Mouse (Mus musculus) left cerebral cortex, adult 6 months (tissue): Measurements from ENCODE around the gene Olfr1174-ps. TPM values are rescaled to one million over a fixed set of nuclear protein-coding genes. Genes with fewer than 3 reads are reported as not detected.

ENCODE experiments used
- long read RNA-seq, 2 experiments: library from polyadenylated mRNA; unstranded; transcript quantifications; one replicate each; pipeline ENCODE4 v2.0.0; 2019 to 2020
- polyA plus RNA-seq: library from polyadenylated mRNA; unstranded; fragments of <200 nt; fragmentation: Nextera tagmentation; gene quantifications from 2 replicates; pipeline ENCODE4 v1.2.3, GENCODE M21; 2021

Gene Olfr1174-ps
- polyA plus RNA-seq = not detected in 2 replicates
- long read RNA-seq, experiment 1 = 0 reads
- long read RNA-seq, experiment 2 = 0 reads

DNA sequence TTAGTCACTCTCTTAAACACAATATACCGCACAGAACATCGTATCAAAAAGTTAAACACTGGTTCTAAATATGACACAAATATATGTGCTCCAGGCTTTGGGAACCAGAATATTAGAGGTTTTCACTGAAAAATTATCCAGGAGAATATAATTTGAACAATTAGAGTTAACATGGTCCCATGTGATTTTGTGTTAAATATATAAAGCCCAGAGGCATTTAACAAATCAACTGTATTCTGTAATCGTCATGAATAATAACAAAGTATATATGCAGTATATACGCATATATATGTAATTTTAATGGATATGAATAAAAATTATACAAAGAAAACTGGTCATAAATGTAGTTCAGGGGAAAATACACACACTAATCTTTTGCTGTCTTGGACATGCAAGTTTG is at the start of gene Olfr1174-ps:
Olfr1174-ps (minus strand) TSS at position 101 of the 400 bp plus-strand sequence.

DNA sequence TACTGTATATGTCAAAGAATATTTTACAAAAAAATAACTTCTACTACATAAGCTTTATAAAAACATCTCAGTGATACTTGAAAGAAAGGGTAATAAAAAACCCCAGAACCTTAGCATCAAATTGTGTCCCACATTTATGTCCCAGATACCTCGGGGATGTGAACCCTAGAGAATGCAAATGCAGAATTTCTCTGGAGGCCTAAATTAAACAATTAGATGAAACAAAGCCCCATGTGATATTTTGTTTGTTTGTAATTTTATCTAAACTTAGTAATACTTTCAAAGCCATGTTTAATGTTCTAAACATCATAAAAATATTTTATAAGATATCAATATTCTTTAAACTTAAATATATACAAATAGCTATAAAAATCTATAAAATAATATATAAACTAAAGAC is 31.5 kb upstream of the Olfr1174-ps start, which contains the start of gene Olfr1177-ps:
Olfr1177-ps (minus strand) TSS at position 101 of the 400 bp plus-strand sequence.

GRCm38 (mm10) chr2:88336421-88336820 is 21.5 kb upstream of the Olfr1174-ps start, which contains the start of gene Olfr1176:
Gene Olfr1176, plus strand, starts transcription at chr2:88336721.

GRCm38 (mm10) chr2:88327115-88327514 is 12.2 kb upstream of the Olfr1174-ps start, which contains the start of gene Olfr1175-ps:
Gene Olfr1175-ps, minus strand, starts transcription at chr2:88327215.

GRCm38 (mm10) chr2:88279775-88280174 is 35.2 kb downstream of the Olfr1174-ps start, which contains the start of gene Olfr1173:
Gene Olfr1173, minus strand, starts transcription at chr2:88279875.

Other genes with a start within 250 kb of the Olfr1174-ps start
- not detected in 2 replicates for gene Olfr1163, start 243.3 kb downstream of the Olfr1174-ps start, polyA plus RNA-seq
- not detected in 2 replicates for gene Olfr1164, start 221.2 kb downstream of the Olfr1174-ps start, polyA plus RNA-seq
- not detected in 2 replicates for gene Olfr1166, start 186.9 kb downstream of the Olfr1174-ps start, polyA plus RNA-seq
- gene Olfr1167, start 159.9 kb downstream of the Olfr1174-ps start, polyA plus RNA-seq = not detected in 2 replicates
- gene Olfr1168, start 133.3 kb downstream of the Olfr1174-ps start, polyA plus RNA-seq = not detected in 2 replicates
- gene Olfr1170, start 86.8 kb downstream of the Olfr1174-ps start, polyA plus RNA-seq = not detected in 2 replicates
- not detected in 2 replicates for gene Olfr1173, start 35.3 kb downstream of the Olfr1174-ps start, polyA plus RNA-seq
- gene Olfr1175-ps, start 12.1 kb upstream of the Olfr1174-ps start, polyA plus RNA-seq = not detected in 2 replicates
- gene Olfr1176, start 21.6 kb upstream of the Olfr1174-ps start, polyA plus RNA-seq = not detected in 2 replicates
- not detected in 2 replicates for gene Olfr1177-ps, start 31.4 kb upstream of the Olfr1174-ps start, polyA plus RNA-seq
- not detected in 2 replicates for gene Olfr1178, start 71.9 kb upstream of the Olfr1174-ps start, polyA plus RNA-seq
- not detected in 2 replicates for gene Olfr1179, start 91.3 kb upstream of the Olfr1174-ps start, polyA plus RNA-seq
- gene Olfr1180, start 104.0 kb upstream of the Olfr1174-ps start, polyA plus RNA-seq = not detected in 2 replicates
- not detected in 2 replicates for gene Olfr1181, start 111.0 kb upstream of the Olfr1174-ps start, polyA plus RNA-seq
- gene Gm13757, start 134.0 kb upstream of the Olfr1174-ps start, polyA plus RNA-seq = not detected in 2 replicates
- gene Olfr1183, start 139.7 kb upstream of the Olfr1174-ps start, polyA plus RNA-seq = 0.01 TPM in 1 of 2 replicates, not detected in the other
- gene Olfr1184, start 168.5 kb upstream of the Olfr1174-ps start, polyA plus RNA-seq = not detected in 2 replicates
- not detected in 2 replicates for gene Olfr1185-ps1, start 178.2 kb upstream of the Olfr1174-ps start, polyA plus RNA-seq
- not detected in 2 replicates for gene Olfr1186, start 203.4 kb upstream of the Olfr1174-ps start, polyA plus RNA-seq
- gene Olfr1188, start 241.8 kb upstream of the Olfr1174-ps start, polyA plus RNA-seq = not detected in 2 replicates